Mouse (Mus musculus): ENCODE data around the gene Atp6v0e.
A peak's percentile ranks its signal among the peaks of the same experiment; 100 is the strongest.

DNA sequence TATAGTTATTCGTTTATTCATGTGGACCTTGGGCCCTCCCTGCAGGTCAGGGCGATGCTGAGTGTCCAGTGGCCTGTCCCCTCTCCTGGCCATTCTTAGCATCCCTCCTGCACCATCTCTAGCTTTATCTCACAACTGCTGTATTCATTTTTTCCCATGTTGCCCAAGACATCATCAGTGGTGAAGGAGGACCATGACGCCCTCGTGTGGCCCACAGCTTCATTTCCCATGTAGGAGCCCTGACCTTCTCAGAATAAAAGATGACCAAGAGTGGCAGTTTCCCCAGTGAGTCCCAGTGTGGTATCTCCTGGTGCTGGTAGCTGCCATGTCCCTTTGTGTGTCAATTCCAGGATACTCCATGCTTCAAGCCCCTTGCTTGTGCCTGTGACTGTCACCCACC, 13.5 kb upstream of the Atp6v0e start:
- TF ChIP-seq POLR2A (IDR thresholded peaks at IDR 0.05; ENCODE audit: extremely low read depth, insufficient read depth, low read length) (no peak), CTCF (IDR thresholded peaks at IDR 0.05; ENCODE audit: extremely low read depth, insufficient read depth, low read length) (peak; percentile 25; the same call in 1 of the 2 replicates)
